Mouse (Mus musculus) bone marrow macrophage, adult 2 months (primary cell): ENCODE measurements around the gene Tfdp2.

Experiments used
- CTCF ChIP-seq: IDR thresholded peaks from 2 replicates; pipeline ENCODE4 v1.5.1; 2012; ENCODE audit warnings: low read depth, mild to moderate bottlenecking, low read length, moderate library complexity
- POLR2A ChIP-seq: IDR thresholded peaks from 2 replicates; pipeline ENCODE4 v1.6.1; 2012; ENCODE audit warnings: mild to moderate bottlenecking, low read depth, low read length, borderline replicate concordance

DNA sequence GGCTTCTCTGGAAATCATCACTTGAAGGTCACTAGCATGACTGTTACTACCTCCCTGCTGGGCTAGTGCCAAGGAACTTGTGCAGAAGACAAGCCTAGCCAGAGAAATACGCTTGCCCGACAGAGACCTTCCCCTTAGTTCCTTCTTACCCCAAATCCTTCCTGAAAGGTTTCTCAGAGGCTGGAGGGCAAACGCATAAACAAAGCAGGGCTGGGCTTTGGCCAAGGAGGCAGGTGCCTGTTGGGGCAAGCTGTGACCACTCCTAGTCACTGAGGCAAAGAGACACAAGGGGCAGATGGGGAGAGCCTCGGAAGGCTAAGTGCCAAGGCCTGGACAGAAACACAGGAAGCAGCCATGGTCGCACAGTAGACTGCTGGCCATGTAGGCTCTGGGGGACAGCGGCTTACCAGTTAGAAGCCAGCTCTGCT, 130.4 kb downstream of the Tfdp2 start:
- TF ChIP-seq CTCF (no peak), POLR2A (no peak)
